Mouse (Mus musculus) hindbrain, postnatal 0 days (tissue): ENCODE results near the gene Epha3. TPM values are rescaled to one million over a fixed set of nuclear protein-coding genes. Genes with fewer than 3 reads are reported as not detected.

Source experiments
- ATAC-seq: fragments of 200-750 bp; cut with Nextera tagmentation; 2 replicates; pipeline ENCODE4 v1.8.0; 2017; ENCODE audit warnings: mild to moderate bottlenecking, moderate TSS enrichment, moderate library complexity
- DNase-seq: peaks from one replicate; pipeline ENCODE4 v3.0.0-alpha.2; 2015; ENCODE audit warnings: low spot score
- H3K27ac ChIP-seq: fragments of 300-500 bp; sonication (generic); 2 replicates; pipeline ENCODE4 v1.5.1; 2014; ENCODE audit warnings: mild to moderate bottlenecking
- H3K27me3 ChIP-seq: fragments of 300-500 bp; sonication (generic); 2 replicates; pipeline ENCODE4 v1.6.1; 2014; ENCODE audit warnings: low read length, mixed read lengths; ENCODE audit not compliant: insufficient read depth
- H3K36me3 ChIP-seq: fragments of 300-500 bp; sonication (generic); 2 replicates; pipeline ENCODE4 v1.6.1; 2014; ENCODE audit warnings: low read length, mixed read lengths; ENCODE audit not compliant: insufficient read depth
- H3K4me1 ChIP-seq: fragments of 300-500 bp; sonication (generic); 2 replicates; pipeline ENCODE4 v1.6.1; 2014; ENCODE audit warnings: antibody characterized with exemption, low read length, mixed read lengths; ENCODE audit not compliant: insufficient read depth
- H3K4me2 ChIP-seq: fragments of 300-500 bp; sonication (generic); 2 replicates; pipeline ENCODE4 v1.6.1; 2014; ENCODE audit warnings: low read depth, mild to moderate bottlenecking, low read length, moderate library complexity, mixed read lengths
- H3K4me3 ChIP-seq: fragments of 300-500 bp; sonication (generic); 2 replicates; pipeline ENCODE4 v1.5.1; 2014; ENCODE audit warnings: low read length
- H3K9ac ChIP-seq: fragments of 300-500 bp; sonication (generic); replicated peaks from 2 replicates; pipeline ENCODE4 v1.6.1; 2014; ENCODE audit warnings: mild to moderate bottlenecking, low read length, moderate library complexity, mixed read lengths
- H3K9me3 ChIP-seq: fragments of 300-500 bp; sonication (generic); 2 replicates; pipeline ENCODE4 v1.6.1; 2016; ENCODE audit warnings: low read length, mixed read lengths
- CTCF ChIP-seq: IDR thresholded peaks from 2 replicates; pipeline ENCODE4 v1.5.1; 2016; ENCODE audit warnings: antibody characterized with exemption, control low read depth, low read depth
- WGBS: fragments of 180-500 bp; shearing (Covaris S2); extraction: QIAGEN DNeasy Blood & Tissue Kit; methylation state at CpG from one replicate; pipeline ENCODE4 v1.1.7; 2014; 5-methylcytosine and 5-hydroxymethylcytosine counted together
- polyA plus RNA-seq: library from polyadenylated mRNA; unstranded; fragments of >200 nt; fragmentation: Nextera tagmentation; extraction: Ambion mirVana; gene quantifications from 2 replicates; pipeline ENCODE4 v1.2.1, GENCODE M21; 2015
- total RNA-seq: library from RNA; depleted of rRNA; stranded (reverse); fragments of >200 nt; gene quantifications from 2 replicates; pipeline ENCODE4 v1.2.3, GENCODE M21; 2014

The Epha3 gene
- total and polyA plus RNA-seq, 2 experiments from 2014 or later: 11.3 to 23.3 TPM

- peak overlapping the region; percentile 77 for H3K27ac ChIP-seq
- WGBS: 2% methylated on average over 33 of the region's 33 CpGs
- peak overlapping the region; percentile 84 for H3K4me2 ChIP-seq
- no peaks in the 10 kb centered on the region for H3K36me3 ChIP-seq
- H3K4me3 ChIP-seq: peak overlapping the region; percentile 69
- ATAC-seq (peak; percentile 94), DNase-seq (peak; percentile 89)
- peak; percentile 88 for TF ChIP-seq CTCF
- no peaks in the 10 kb centered on the region for H3K4me1 ChIP-seq
- peak overlapping the region; percentile 64 for H3K9ac ChIP-seq
- no peaks in the 10 kb centered on the region for H3K9me3 ChIP-seq
- no peaks in the 10 kb centered on the region for H3K27me3 ChIP-seq
Observed at GRCm38 (mm10) chr16:63856658-63857552, 7.1 kb downstream of the Epha3 start.

GRCm38 (mm10) chr16:63850297-63850696 lies 13.7 kb downstream of the Epha3 start:
- ATAC-seq (no peak), DNase-seq (no peak)
- whole genome bisulfite sequencing: 82% methylated on average over 3 of the region's 3 CpGs
- TF ChIP-seq CTCF: no peak
- H3K9ac ChIP-seq: no peak overlapping the region
- H3K36me3 ChIP-seq: no peaks in the 10 kb centered on the region
- H3K4me2 ChIP-seq: no peak overlapping the region
- H3K4me1 ChIP-seq: no peaks in the 10 kb centered on the region
- H3K27me3 ChIP-seq: no peaks in the 10 kb centered on the region
- no peaks in the 10 kb centered on the region for H3K9me3 ChIP-seq
- H3K4me3 ChIP-seq: no peak overlapping the region
- no peak overlapping the region for H3K27ac ChIP-seq

GRCm38 (mm10) chr16:63842911-63843310 lies 21.1 kb downstream of the Epha3 start:
- ATAC-seq: no peak
- H3K9ac ChIP-seq: no peak overlapping the region
- no peaks in the 10 kb centered on the region for H3K27me3 ChIP-seq
- no peak overlapping the region for H3K4me2 ChIP-seq
- H3K36me3 ChIP-seq: no peaks in the 10 kb centered on the region
- no peaks in the 10 kb centered on the region for H3K4me1 ChIP-seq
- no peaks in the 10 kb centered on the region for H3K9me3 ChIP-seq
- H3K4me3 ChIP-seq: no peak overlapping the region
- 85% methylated on average over 2 of the region's 2 CpGs for WGBS
- no peak for TF ChIP-seq CTCF
- no peak overlapping the region for H3K27ac ChIP-seq
- DNase-seq: no peak

- Histone ChIP-seq H3K4me3 (no peak overlapping the region), H3K27ac (no peak overlapping the region), H3K9me3 (no peaks in the 10 kb centered on the region), H3K4me1 (no peaks in the 10 kb centered on the region), H3K36me3 (no peaks in the 10 kb centered on the region), H3K27me3 (no peaks in the 10 kb centered on the region), H3K4me2 (no peak overlapping the region), H3K9ac (no peak overlapping the region)
- ATAC-seq: no peak
- peak; percentile 10 for DNase-seq
- no peak for TF ChIP-seq CTCF
Observed at GRCm38 (mm10) chr16:63837466-63837865, 26.5 kb downstream of the Epha3 start.

- H3K27ac ChIP-seq: no peak overlapping the region
- H3K9ac ChIP-seq: no peak overlapping the region
- ATAC-seq (no peak), DNase-seq (no peak)
- 44% methylated on average over 2 of the region's 2 CpGs for WGBS
- 0 out of 2 replicates have a peak, but pooled peaks cover 3% of the 10 kb centered on the region for H3K4me1 ChIP-seq
- no peak overlapping the region for H3K4me3 ChIP-seq
- no peaks in the 10 kb centered on the region for H3K36me3 ChIP-seq
- no peaks in the 10 kb centered on the region for H3K9me3 ChIP-seq
- H3K27me3 ChIP-seq: no peaks in the 10 kb centered on the region
- no peak overlapping the region for H3K4me2 ChIP-seq
- TF ChIP-seq CTCF: no peak
Observed at GRCm38 (mm10) chr16:63821164-63821563, 42.8 kb downstream of the Epha3 start.

GRCm38 (mm10) chr16:63817606-63818005 lies 46.4 kb downstream of the Epha3 start:
- 0 out of 2 replicates have a peak, but pooled peaks cover 3% of the 10 kb centered on the region for H3K4me1 ChIP-seq
- H3K27me3 ChIP-seq: no peaks in the 10 kb centered on the region
- WGBS: 23% methylated on average over 6 of the region's 6 CpGs
- H3K36me3 ChIP-seq: no peaks in the 10 kb centered on the region
- ATAC-seq (no peak), DNase-seq (peak; percentile 17)
- TF ChIP-seq CTCF: no peak
- H3K9me3 ChIP-seq: no peaks in the 10 kb centered on the region
- H3K4me2 ChIP-seq: 0 out of 2 replicates have a peak overlapping the region, but pooled peaks have one; percentile 8
- H3K9ac ChIP-seq: no peak overlapping the region
- no peak overlapping the region for H3K4me3 ChIP-seq
- peak overlapping the region; percentile 1; the same call in 1 of the 2 replicates for H3K27ac ChIP-seq

- Histone ChIP-seq H3K4me3 (no peak overlapping the region), H3K9me3 (no peaks in the 10 kb centered on the region), H3K4me1 (0 out of 2 replicates have a peak, but pooled peaks cover 3% of the 10 kb centered on the region), H3K36me3 (no peaks in the 10 kb centered on the region), H3K4me2 (no peak overlapping the region), H3K27ac (no peak overlapping the region), H3K27me3 (no peaks in the 10 kb centered on the region), H3K9ac (no peak overlapping the region)
- ATAC-seq: no peak
- no peak for DNase-seq
- TF ChIP-seq CTCF: no peak
- 20% methylated on average over 1 of the region's 1 CpGs for WGBS
Observed at GRCm38 (mm10) chr16:63816672-63817071, 47.3 kb downstream of the Epha3 start.
